Mouse (Mus musculus): Measurements from ENCODE around the gene Fam117a.

GRCm38 (mm10) chr11:95319506-95319905 lies 17.3 kb upstream of the Fam117a start:
- no peak for TF ChIP-seq POLR2A (IDR thresholded peaks at IDR 0.05; ENCODE audit: borderline replicate concordance, low read depth, low read length)
- no peak for TF ChIP-seq CTCF (IDR thresholded peaks at IDR 0.05; ENCODE audit: low read depth, low read length)

Data from bone marrow macrophage, adult 2 months (primary cell).